Mouse (Mus musculus) gastrocnemius, adult 18-20 months (tissue): ENCODE results near the gene Abcb11. TPM values are rescaled to one million over a fixed set of nuclear protein-coding genes. Genes with fewer than 3 reads are reported as not detected.
"Not testable (repeated sequence)": the region's sequence is repeated elsewhere in the genome, so short reads cannot be mapped to it uniquely, and the experiment has no call there.

ENCODE experiments used
- DNase-seq: peaks from one replicate; pipeline ENCODE4 v3.0.0; 2021; ENCODE audit warnings: low spot score
- long read RNA-seq, 2 experiments: library from polyadenylated mRNA; stranded (forward); transcript quantifications; one replicate each; pipeline ENCODE4 v2.0.0; 2021
- total RNA-seq, 2 experiments: library from RNA; stranded (reverse); gene quantifications; 2 replicates each; pipeline ENCODE4 v1.2.3; 2021

The Abcb11 gene
- under 1 TPM in 1 of 2 experiments, not detected in 1; 0.14 TPM for total RNA-seq
- long read RNA-seq, experiment 1: 0 reads
- long read RNA-seq, experiment 2: 0 reads

DNA sequence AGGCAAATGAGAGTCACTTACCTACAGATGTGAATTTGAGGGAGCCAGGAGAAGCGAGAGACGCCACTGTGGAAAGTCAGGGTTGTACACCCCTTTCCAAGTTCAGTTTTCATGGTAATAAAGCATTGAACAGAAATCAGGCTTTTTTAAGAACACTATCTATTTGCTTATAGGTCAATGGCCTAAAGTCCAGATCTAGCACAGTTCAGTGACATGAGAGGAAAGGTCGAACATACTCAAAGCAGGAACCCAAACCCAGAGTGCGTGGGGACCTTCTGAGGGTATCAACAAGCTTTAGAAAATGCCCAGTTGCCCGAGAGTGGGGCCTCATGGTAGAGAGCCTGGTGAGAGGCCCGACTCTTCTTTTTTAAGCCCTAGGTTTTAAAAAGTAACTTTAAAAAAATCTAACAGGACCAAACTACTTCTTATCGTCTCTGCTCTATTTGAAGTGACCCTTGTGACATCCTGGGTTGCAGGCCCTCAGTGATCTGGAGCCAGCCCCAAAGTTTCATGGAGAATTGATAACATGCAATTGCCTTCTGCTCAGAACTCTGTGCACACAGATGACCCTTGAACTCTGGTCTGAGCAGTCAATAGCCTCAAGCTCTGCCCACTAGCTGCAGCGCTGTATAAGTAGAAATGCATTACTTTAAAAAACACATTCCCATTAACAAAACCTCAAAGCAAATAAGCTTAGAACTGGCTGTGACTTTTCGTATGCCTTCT, at the start of gene Abcb11:
Gene Abcb11 (minus strand): TSS at position 121 of the 726 bp plus-strand sequence.
- no peak for DNase-seq

DNA sequence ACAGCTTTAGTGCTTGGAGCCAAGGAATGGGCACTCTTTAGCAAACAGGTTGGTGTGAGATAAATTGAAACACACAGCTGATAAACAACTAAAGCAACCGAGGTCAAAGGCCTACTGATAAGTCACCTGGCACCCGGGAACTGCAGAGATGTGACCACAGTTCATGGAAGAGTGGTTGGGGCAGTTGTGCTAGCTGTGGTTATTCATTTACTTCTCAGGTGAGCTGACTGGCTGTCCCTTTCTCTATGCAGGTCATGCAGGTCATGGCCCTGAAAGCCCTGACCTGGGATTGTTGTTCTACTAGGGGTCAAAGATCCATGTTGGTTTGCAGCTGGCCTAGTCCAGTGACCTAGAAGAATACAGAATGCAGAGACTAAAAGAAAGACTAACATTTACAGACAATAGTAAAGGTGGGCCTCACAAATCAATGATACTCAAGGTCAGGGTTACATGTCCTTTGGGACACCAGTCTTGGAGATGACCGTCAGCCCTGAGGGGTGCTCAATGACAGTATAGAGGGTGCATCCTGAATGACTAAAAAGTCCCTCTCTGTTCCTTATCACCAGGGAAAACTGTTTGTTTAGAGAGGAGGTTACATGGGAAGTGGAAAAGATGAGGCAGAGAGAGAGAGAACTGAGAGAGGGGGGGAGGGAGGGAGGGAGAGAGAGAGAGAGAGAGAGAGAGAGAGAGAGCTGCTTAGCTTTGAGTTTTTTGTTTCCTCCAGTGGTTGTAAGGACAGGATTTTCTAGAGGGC, 43.9 kb upstream of the Abcb11 start:
- no peak for DNase-seq

DNA sequence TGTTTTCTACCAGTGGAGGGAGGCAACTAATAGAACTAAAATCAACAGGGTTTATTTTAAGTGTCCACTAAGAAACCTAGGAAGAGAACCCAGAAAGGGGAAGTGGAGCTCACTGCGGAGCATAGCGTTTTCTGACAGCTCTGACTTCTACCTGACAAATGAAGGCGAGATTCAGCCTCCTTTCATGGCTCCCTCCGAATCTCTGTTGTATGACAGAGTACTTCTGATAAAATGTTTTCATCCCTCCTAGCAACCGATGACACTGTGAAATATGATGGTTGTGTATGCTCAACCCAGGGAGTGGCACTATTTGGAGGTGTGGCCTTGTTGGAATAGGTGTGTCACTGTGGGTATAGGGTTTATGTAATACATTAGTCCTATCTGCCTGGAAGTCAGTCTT, 40.4 kb upstream of the Abcb11 start:
- DNase-seq: no peak

DNA sequence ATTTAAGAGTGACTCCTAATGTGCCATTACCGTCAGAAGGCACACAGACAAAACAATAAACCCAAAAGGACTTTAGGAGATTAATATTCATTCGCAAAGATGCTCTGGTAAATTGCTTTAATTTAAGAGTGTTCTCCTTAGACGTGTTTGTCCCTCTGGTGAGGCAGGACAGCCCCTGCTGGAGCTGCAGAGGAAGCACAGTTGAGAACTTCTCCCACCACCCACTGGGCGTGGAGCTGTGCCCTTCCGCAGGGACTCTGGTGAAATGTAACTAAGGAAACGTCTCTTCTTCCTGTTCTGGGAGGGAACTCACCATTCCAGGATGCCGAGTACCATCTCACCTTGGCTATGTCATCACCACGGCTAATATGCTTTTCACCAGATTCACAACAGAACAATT, 39.3 kb upstream of the Abcb11 start:
- no peak for DNase-seq

DNA sequence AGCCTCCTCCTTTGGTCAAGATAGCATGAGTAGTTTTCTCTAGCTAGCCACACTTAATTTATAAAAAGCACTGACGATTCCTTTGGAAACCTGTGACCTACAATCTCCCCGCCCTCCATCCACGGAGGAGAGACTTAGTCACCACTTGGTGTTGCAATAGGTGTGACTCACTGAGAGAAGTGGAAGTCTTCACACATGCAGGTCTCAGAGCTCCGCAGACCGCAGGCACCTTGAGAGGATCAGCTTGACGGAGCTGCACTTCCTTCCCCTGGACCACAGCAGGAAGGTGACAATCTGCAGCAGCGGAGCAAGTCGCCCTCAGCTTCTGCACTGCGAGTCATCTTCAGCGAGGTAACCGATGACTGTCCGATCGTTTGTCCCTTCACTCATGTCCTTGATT, 37.9 kb upstream of the Abcb11 start, which contains the start of gene Dhrs9:
Gene Dhrs9 (plus strand): TSS at position 165 of the 400 bp plus-strand sequence.
- DNase-seq: no peak

DNA sequence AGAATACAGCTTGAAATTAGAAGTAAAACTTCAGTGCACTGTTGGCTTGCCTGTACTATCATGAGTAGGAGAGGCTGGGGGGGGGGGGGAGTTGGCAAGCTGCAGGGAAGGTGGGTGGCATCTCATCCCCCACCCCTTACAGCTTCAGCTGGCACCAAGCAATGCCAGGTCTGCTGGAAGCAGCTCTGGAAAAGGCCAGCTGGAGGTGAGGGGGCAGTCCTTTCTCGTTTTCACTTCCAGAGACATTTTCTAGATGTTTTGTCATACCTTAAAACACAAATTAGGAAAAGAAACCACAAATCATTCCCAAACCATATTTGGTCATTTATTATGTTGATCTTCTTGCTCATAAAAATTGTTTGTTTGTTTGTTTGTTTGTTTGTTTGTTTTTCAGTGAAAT, 37.4 kb upstream of the Abcb11 start:
- DNase-seq: no peak

DNA sequence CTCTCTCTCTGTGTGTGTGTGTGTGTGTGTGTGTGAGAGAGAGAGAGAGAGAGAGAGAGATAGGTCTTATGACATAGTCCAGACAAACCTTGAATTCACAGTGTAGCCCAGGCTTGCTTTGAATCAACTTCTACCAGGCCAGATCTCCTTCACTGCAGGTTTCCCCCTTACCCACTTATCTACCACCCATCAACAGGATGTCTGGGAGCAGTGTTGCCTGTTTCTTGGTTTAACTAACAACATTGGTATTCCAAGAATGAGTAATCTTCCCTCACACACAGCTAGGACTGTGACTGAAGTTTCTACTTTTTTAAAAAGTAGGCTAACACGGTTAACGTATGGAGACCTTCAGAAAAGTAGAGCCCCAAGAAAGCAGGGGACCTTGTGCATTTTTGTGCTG, 34.4 kb upstream of the Abcb11 start:
- DNase-seq: no peak

DNA sequence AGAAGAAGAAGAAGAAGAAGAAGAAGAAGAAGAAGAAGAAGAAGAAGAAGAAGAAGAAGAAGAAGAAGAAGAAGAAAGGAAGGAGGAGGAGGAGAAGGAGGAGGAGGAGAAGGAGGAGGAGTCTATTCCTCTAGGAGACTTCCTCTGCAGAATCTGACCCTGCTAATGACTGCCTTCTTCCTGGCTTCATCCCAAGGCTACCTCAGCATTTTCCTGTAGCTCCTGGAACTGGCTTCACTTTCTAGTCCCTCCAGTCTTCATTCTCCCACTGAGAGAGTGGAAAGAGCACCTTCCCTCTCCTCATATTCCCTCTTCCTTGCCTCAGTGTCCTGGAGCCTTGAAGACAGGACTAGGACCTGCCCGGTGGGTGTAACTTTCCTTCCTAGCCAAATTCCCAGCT, 22.9 kb upstream of the Abcb11 start:
- no peak for DNase-seq

DNA sequence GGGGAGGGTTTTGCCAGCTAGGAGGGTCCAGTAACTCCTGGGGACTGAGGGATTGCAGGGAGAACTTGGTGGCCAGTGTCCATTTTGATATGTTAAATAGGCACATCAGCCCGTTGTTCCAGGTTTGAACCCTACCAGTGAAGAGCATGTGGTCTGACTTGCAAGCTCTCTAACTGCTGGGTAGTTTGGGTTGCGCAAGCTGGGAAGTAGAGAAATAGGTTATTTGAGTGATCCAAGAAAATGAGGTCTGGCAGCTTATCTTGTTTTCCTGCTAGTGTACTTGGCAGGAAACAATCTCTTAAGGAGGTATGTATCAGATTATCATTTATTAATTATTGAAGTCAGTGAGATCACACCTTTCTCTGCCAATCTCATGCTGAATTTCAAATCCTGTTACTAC, 22.4 kb upstream of the Abcb11 start:
- DNase-seq: no peak

DNA sequence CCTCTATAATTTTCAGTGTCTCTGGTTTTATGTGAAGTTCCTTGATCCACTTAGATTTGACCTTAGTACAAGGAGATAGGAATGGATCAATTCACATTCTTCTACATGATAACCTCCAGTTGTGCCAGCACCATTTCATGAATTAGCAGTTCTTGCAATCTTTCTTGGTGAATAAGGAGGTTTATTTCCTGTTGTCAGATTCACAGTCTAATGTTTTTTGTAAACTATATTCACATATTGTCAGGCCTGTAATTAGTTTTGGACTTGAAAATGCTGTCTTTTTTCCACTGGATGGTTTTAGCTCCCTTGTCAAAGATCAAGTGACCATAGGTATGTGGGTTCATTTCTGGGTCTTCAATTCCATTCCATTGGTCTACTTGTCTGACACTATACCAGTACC, 13.0 kb upstream of the Abcb11 start:
- not testable (repeated sequence) for DNase-seq

DNA sequence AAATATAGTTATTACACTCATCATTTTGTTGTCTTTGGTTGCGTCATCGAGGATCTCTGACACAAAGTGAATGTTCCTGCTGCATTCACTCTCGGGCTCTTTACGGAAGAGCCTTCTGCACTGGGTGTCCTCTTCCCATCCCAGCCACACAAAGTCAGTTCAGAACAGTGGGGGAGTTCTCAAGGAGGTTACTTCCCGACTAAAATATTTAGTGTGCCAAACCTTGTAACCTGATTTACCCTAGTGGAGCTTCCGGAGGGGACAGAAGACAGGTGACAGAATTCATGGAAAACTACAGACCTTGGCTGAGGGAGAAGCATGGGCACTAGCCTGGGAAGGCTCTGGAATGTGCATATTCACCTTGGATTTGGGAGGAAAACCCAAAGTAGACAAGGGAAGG, 910 bp downstream of the Abcb11 start:
- DNase-seq: no peak

DNA sequence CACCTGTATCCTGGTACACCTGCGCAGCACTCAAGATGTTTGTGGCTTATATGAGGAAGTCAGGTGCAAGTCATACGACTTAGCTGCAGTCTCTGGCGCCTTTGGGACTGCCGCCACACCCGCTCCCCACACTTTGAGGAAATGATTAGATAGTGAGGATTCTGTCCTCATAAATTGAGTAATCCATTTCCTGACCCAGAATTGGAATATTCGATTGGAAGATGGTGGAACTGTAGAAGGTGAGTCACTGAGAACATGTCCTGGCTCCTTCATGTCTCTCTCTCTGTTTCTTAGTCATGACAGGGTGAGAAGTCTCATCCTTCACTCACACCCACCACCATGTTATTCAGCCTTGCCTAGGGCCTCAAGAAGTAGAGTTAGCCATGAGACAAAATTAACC, 10.9 kb downstream of the Abcb11 start:
- not testable (repeated sequence) for DNase-seq

DNA sequence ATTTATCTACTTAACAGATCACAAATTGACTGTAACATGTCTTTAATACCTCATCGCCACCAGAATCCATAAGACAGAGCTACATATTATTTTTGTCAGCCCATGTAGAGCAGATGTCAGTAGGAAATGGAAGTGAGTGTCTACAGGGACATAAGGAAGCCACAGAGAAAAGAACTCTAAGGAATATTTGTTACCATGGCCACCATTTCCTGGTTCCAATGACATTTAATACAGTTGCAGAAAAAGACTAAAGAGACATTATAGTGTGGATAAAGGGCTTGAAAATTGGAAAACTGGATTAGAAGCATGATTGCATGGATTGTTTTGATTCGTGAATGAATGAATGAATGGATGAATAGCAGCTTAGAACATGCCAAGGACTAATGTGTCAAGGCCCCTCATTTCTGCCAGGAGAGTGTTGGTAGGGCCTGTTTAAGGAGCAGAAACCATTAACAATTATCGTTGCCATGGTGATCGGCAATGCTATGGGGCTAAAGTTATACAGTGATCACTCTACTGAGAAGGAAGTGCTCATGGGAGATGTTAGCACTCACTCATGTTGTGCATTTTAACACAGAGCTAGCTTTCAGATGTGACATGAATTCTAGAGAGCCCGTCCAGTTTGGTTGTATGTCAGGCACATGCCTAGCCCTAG, 13.8 kb downstream of the Abcb11 start:
- no peak for DNase-seq

DNA sequence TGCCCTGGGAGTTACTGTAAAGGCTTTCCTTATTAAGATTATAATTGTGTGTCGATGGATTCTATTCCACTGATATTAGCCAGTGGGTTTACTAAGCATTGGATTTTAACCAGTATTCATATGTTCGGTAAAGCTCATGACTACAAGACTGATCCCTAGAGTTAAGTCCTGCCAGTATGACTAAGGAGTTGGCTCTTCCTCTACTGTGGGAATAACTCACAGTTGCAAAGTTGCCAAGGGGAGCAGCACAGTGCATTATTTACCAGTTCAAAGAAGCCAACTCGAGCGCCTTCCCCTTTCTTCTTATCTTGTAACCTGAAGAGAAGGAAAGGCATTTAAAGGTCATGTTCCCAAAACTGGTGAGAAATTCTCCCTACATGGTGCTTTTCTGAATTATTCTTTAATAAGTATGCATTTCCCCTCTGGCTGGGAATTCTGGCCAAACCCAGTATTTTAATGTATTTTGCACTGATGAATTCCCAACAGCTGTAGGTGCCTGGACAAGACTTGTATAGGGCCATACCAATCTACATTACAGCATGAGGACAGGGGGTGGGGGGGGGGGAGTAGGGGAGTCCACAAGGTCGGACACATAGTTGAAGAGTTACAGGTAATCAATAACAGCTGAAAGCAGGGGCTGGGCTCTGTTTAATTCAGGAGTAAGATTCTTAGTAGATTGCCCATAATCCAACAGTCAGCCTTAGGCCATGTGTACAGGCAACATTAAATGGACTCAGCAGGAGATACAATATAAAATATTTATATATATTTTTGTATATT, 17.3 kb downstream of the Abcb11 start:
- DNase-seq: no peak

DNA sequence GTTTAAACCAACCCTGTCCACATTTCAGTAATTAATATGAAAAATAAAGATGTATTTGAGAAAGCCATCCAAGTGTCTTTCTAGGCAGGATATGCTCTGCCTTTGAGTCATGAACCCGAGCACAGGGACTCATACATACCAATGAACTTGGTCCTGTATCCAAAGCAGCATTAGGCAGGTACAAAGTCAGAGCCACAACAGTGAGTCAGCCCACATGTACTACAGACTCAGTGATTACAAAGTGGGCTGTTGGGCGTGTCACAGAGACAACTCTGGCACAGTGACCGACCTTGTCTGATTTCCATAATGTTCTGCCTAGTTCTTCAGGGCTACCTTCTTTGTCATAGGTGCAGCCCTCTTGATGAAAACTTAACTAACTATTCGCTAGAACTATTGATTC, 19.4 kb downstream of the Abcb11 start:
- no peak for DNase-seq

DNA sequence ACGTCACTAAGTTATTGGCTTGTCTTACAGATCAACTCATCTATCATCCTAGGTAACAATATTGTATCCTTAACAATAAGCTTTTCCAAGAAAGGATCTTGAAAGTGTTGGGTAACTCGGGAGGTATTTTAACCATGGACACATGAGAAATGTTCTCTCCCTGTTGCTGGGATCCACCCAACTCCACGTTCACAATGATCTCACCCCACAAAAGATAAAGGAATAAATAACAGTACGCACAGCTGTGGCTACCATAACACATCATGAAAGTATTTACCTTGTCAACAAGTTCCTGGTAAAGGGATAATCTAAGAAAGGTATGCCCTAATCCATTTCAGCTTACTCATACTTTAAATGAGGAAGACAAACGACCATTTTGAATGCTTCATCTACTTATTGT, 21.0 kb downstream of the Abcb11 start:
- DNase-seq: no peak

DNA sequence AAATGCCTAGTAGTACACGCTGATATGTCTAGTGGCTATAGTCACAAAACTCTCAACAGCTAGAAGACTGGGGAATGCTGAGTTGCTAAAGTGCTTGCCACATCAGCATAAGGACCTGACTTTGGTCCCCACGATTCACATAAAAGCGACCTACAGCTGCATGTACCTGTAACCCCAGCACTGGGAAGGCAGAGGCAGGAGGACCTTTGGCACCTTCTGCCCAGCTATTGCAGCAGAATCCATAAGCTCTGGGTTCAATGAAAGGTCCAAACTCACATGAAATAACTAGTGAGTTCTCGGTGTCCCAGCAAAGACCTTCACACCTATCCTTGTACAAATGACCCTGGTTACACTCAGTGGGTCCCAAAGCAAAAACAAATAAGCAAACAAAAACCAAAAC, 31.1 kb downstream of the Abcb11 start:
- no peak for DNase-seq

DNA sequence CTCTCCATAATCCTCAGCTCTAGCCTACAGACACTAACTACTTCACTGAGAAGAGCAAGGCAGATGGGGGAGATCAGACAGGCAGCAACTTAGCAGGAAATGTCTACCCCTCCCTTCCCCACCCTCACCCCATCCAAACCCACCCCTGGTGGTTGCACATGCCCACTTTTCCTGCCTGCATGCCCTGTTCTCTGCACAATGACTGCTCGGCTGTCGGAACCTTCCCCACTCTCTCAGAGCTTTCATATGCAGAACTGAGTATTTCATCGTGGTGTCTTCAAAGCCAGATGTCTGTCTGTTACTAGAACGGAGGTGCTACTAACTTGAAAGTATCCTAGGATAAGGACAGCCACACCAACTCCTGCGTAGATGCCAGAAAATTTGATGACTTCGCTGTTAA, 34.3 kb downstream of the Abcb11 start:
- DNase-seq: no peak

DNA sequence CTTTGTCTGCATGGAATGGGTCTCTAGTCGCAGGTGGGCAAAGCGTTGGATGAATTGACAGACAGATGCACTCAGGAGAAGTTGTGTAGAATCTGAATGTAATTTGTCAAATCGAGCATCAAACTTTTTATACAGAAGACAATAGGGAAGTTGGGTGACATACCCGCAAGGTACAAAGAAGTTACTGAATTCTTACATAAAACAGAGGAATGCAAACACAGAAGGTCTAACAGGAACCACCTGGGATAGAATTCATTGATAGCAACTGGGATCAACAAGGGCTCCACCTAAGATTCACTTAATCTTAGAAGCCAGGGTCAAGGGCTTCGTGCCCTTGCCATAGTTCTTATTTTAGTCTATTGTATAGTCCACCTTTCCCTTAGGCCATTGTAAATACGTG, 41.8 kb downstream of the Abcb11 start:
- not testable (repeated sequence) for DNase-seq

DNA sequence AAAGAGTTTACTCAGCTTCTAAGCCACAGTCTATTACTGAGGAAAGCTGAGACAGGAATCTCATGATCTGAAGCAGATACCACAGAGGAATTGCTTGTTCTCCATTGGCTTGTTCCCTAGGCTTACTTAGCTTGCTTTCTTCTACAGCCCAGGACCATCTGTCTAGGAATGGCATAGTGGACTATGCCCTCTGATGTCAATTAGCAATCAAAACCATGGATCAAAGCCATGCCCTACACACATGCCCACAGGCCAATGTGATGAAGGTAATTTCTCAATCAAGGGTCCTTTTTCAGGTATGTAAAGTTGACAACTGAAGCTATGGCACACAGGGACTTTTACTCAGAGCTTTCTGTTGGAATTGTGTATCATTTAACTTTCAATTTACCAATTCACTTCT, 47.9 kb downstream of the Abcb11 start:
- DNase-seq: no peak

DNA sequence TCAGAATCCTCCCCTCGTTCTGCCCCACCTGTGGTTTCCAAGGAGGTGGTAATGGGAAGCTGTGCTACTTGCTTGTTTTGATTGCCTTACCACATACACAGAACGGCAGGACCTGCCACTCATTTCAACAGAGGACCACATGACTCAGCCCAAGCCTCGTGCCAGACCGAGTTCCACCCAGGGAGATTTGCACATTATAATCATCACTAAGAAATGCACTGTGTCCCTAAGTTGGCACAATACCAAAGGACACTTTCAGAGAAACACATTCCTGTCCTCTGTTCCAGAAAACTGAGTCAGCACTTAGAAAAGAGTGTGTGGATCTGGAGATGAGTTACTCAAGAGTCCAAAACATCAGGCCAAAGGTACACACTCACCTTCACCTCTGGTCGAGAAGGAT, 53.4 kb downstream of the Abcb11 start:
- no peak for DNase-seq

DNA sequence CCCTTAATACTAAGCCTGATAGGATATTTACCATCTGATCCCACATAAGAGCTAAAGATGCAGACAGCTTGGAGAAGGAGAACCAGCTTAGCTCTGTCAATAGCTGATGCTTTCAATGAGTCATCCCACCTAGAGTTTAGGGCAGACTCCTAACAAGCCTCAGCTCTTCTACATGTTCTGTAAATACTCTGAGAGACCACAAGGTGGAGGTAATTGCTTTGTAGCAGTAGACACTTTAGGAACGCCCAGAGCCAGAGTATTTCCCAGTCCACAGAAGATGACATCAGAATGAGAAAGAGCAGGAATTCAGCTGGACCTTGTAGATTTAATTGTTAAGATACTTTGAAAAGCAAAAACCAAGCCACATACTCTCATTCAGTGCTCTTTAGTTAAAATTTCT, 66.5 kb downstream of the Abcb11 start:
- no peak for DNase-seq
